Mouse (Mus musculus): ENCODE measurements around the gene Wdr13. TPM values are rescaled to one million over a fixed set of nuclear protein-coding genes. Genes with fewer than 3 reads are reported as not detected.

Gene Wdr13
- polyA plus RNA-seq, 1 experiment, result 131 TPM

GRCm38 (mm10) chrX:8164471-8164870 lies 31.8 kb upstream of the Wdr13 start:
- 36% methylated on average over 4 of the region's 4 CpGs for WGBS
- no peaks in the 10 kb centered on the region for H3K27me3 ChIP-seq (ENCODE audit: control insufficient read depth, insufficient read depth, low read length)
- H3K4me3 ChIP-seq (replicated peaks; ENCODE audit: insufficient read depth, low read depth, low read length), result no peak overlapping the region
- TF ChIP-seq CTCF (IDR thresholded peaks at IDR 0.05; ENCODE audit: borderline replicate concordance, insufficient read depth, low read depth, low read length) (no peak), POLR2A (IDR thresholded peaks at IDR 0.05; ENCODE audit: borderline replicate concordance, insufficient read depth, low read length) (no peak)
- H3K4me1 ChIP-seq (ENCODE audit: control insufficient read depth, insufficient read depth, low read length), result peaks cover 11% of the 10 kb centered on the region; the same call in 1 of the 2 replicates
- peak overlapping the region; percentile 93 for H3K27ac ChIP-seq (ENCODE audit: insufficient read depth, low read length)
- peak; percentile 36 to 65 for DNase-seq

GRCm38 (mm10) chrX:8163076-8163475 lies 30.4 kb upstream of the Wdr13 start:
- peak overlapping the region; percentile 69; the same call in 1 of the 2 replicates for H3K27ac ChIP-seq (ENCODE audit: insufficient read depth, low read length)
- peaks cover 9% of the 10 kb centered on the region; the same call in 1 of the 2 replicates for H3K4me1 ChIP-seq (ENCODE audit: control insufficient read depth, insufficient read depth, low read length)
- TF ChIP-seq POLR2A (IDR thresholded peaks at IDR 0.05; ENCODE audit: borderline replicate concordance, insufficient read depth, low read length) (no peak), CTCF (IDR thresholded peaks at IDR 0.05; ENCODE audit: borderline replicate concordance, insufficient read depth, low read depth, low read length) (no peak)
- peak; percentile 25 to 81 for DNase-seq
- no peaks in the 10 kb centered on the region for H3K27me3 ChIP-seq (ENCODE audit: control insufficient read depth, insufficient read depth, low read length)
- 24% methylated on average over 5 of the region's 5 CpGs for WGBS
- no peak overlapping the region for H3K4me3 ChIP-seq (replicated peaks; ENCODE audit: insufficient read depth, low read depth, low read length)

- TF ChIP-seq CTCF (IDR thresholded peaks at IDR 0.05; ENCODE audit: borderline replicate concordance, insufficient read depth, low read depth, low read length), result no peak
- TF ChIP-seq POLR2A (IDR thresholded peaks at IDR 0.05; ENCODE audit: borderline replicate concordance, insufficient read depth, low read length), result peak; percentile 70; the same call in 1 of the 2 replicates
- peak within 1 kb of the TSS; percentile 98 for H3K4me3 ChIP-seq (replicated peaks; ENCODE audit: insufficient read depth, low read depth, low read length)
- no peaks in the 10 kb centered on the region for H3K27me3 ChIP-seq (ENCODE audit: control insufficient read depth, insufficient read depth, low read length)
- peak within 1 kb of the TSS; percentile 99 for H3K27ac ChIP-seq (ENCODE audit: insufficient read depth, low read length)
- no peaks in the 10 kb centered on the region for H3K4me1 ChIP-seq (ENCODE audit: control insufficient read depth, insufficient read depth, low read length)
- 12% methylated on average over 57 of the region's 65 CpGs for WGBS
- peak; percentile 85 to 88 for DNase-seq
Measured at GRCm38 (mm10) chrX:8145153-8145991, 12.7 kb upstream of the Wdr13 start, which contains the start of gene Rbm3. Rbm3 (minus strand) TSS chrX:8145880.

GRCm38 (mm10) chrX:8143750-8144149 lies 11.1 kb upstream of the Wdr13 start:
- peak; percentile 40 to 43 for DNase-seq
- no peak for TF ChIP-seq POLR2A (IDR thresholded peaks at IDR 0.05; ENCODE audit: borderline replicate concordance, insufficient read depth, low read length)
- no peaks in the 10 kb centered on the region for H3K27me3 ChIP-seq (ENCODE audit: control insufficient read depth, insufficient read depth, low read length)
- H3K4me3 ChIP-seq (replicated peaks; ENCODE audit: insufficient read depth, low read depth, low read length), result peak overlapping the region; percentile 98
- no peak overlapping the region for H3K27ac ChIP-seq (ENCODE audit: insufficient read depth, low read length)
- H3K4me1 ChIP-seq (ENCODE audit: control insufficient read depth, insufficient read depth, low read length), result no peaks in the 10 kb centered on the region
- WGBS, result 24% methylated on average over 7 of the region's 7 CpGs

- 78% methylated on average over 7 of the region's 7 CpGs for WGBS
- H3K27ac ChIP-seq (ENCODE audit: insufficient read depth, low read length), result no peak overlapping the region
Measured at GRCm38 (mm10) chrX:8142948-8143347, 10.3 kb upstream of the Wdr13 start.

GRCm38 (mm10) chrX:8141058-8141457 lies 8.4 kb upstream of the Wdr13 start:
- TF ChIP-seq POLR2A (IDR thresholded peaks at IDR 0.05; ENCODE audit: borderline replicate concordance, insufficient read depth, low read length) (no peak), CTCF (IDR thresholded peaks at IDR 0.05; ENCODE audit: borderline replicate concordance, insufficient read depth, low read depth, low read length) (no peak)
- no peak for DNase-seq
- Histone ChIP-seq H3K27me3 (ENCODE audit: control insufficient read depth, insufficient read depth, low read length) (no peaks in the 10 kb centered on the region), H3K4me1 (ENCODE audit: control insufficient read depth, insufficient read depth, low read length) (no peaks in the 10 kb centered on the region), H3K27ac (ENCODE audit: insufficient read depth, low read length) (no peak overlapping the region), H3K4me3 (replicated peaks; ENCODE audit: insufficient read depth, low read depth, low read length) (no peak overlapping the region)
- 55% methylated on average over 3 of the region's 3 CpGs for WGBS

More at GRCm38 (mm10) chrX:8142948-8143347, 10.3 kb upstream of the Wdr13 start:
- TF ChIP-seq CTCF (IDR thresholded peaks at IDR 0.05; ENCODE audit: borderline replicate concordance, insufficient read depth, low read depth, low read length), result no peak
- TF ChIP-seq POLR2A (IDR thresholded peaks at IDR 0.05; ENCODE audit: borderline replicate concordance, insufficient read depth, low read length), result no peak
- DNase-seq, result no peak
- no peaks in the 10 kb centered on the region for H3K4me1 ChIP-seq (ENCODE audit: control insufficient read depth, insufficient read depth, low read length)
- H3K27me3 ChIP-seq (ENCODE audit: control insufficient read depth, insufficient read depth, low read length), result no peaks in the 10 kb centered on the region
- H3K4me3 ChIP-seq (replicated peaks; ENCODE audit: insufficient read depth, low read depth, low read length), result no peak overlapping the region

GRCm38 (mm10) chrX:8140446-8140845 lies 7.8 kb upstream of the Wdr13 start:
- H3K4me3 ChIP-seq (replicated peaks; ENCODE audit: insufficient read depth, low read depth, low read length), result no peak overlapping the region
- 92% methylated on average over 2 of the region's 2 CpGs for WGBS
- no peaks in the 10 kb centered on the region for H3K4me1 ChIP-seq (ENCODE audit: control insufficient read depth, insufficient read depth, low read length)
- no peak overlapping the region for H3K27ac ChIP-seq (ENCODE audit: insufficient read depth, low read length)
- DNase-seq, result no peak
- TF ChIP-seq CTCF (IDR thresholded peaks at IDR 0.05; ENCODE audit: borderline replicate concordance, insufficient read depth, low read depth, low read length), result no peak
- H3K27me3 ChIP-seq (ENCODE audit: control insufficient read depth, insufficient read depth, low read length), result no peaks in the 10 kb centered on the region

GRCm38 (mm10) chrX:8139480-8139879 lies 6.8 kb upstream of the Wdr13 start:
- WGBS, result 21% methylated on average over 1 of the region's 1 CpGs
- no peaks in the 10 kb centered on the region for H3K27me3 ChIP-seq (ENCODE audit: control insufficient read depth, insufficient read depth, low read length)
- no peaks in the 10 kb centered on the region for H3K4me1 ChIP-seq (ENCODE audit: control insufficient read depth, insufficient read depth, low read length)
- H3K27ac ChIP-seq (ENCODE audit: insufficient read depth, low read length), result no peak overlapping the region
- no peak for TF ChIP-seq POLR2A (IDR thresholded peaks at IDR 0.05; ENCODE audit: borderline replicate concordance, insufficient read depth, low read length)
- no peak for DNase-seq
- no peak overlapping the region for H3K4me3 ChIP-seq (replicated peaks; ENCODE audit: insufficient read depth, low read depth, low read length)

All from cerebellum, adult 2 months (tissue).